Comparison of ENCODE assay signal across 23 mouse cellular contexts in the genomic region with DNA sequence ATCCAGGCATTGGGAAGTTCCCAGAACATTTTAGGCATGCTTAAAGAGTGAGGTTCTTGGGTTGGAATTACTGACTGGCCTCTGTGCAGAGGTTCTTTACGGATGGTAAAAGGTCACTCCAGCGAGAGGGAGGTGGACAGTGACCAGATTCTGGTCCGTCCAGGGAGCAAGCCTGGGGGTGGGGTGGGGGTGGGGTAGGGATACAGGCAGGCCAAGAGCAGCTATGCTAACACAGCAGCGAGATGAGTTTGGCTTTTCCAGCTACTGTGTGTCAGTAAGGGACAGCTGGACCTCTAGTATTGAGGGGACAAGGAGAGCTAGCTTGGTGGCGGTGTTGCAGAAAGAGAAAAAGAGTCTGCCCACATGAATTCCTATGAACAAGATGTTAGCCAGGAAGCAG.
DNase-seq lines count a peak whose midpoint lies in the region; ATAC-seq and TF ChIP-seq lines count a peak whose summit lies in the region.
"Had no signal": no experiment of that assay in that cellular context is flagged by ENCODE, and none has a peak within 500 bp of the region (broad histone marks: within the 10 kb centered on the region; RNA-seq: fewer than 3 reads in every experiment).

No protein-coding gene starts in this region.

- 64% methylated on average over 5 of the region's 5 CpGs for WGBS in forebrain, embryonic 10.5 days
- WGBS in forebrain, postnatal 0 days = 68% methylated on average over 5 of the region's 5 CpGs
- WGBS in heart, embryonic 13.5 days = 52% methylated on average over 5 of the region's 5 CpGs
- 48% methylated on average over 5 of the region's 5 CpGs for WGBS in stomach, postnatal 0 days

- no peak for ATAC-seq in forebrain, postnatal 0 days
- ATAC-seq in heart, embryonic 13.5 days (ENCODE audit: extremely low read depth, insufficient number of reproducible peaks, low FRiP score, low TSS enrichment) = no peak
- ATAC-seq in stomach, postnatal 0 days (ENCODE audit: low FRiP score, low TSS enrichment) = no peak
- ATAC-seq: CD4-positive, CD25-positive, alpha-beta regulatory T cell, adult 4 months; forebrain, embryonic 13.5 days; inflammation-experienced regulatory T-cells, adult 6 months; midbrain, embryonic 13.5 days had no signal

- H3K4me1 ChIP-seq in forebrain, embryonic 10.5 days = peaks cover 38% of the 10 kb centered on the region
- peaks cover 7% of the 10 kb centered on the region; the same call in 1 of the 2 replicates for H3K4me1 ChIP-seq in forebrain, postnatal 0 days (ENCODE audit: insufficient read depth)
- peaks cover 45% of the 10 kb centered on the region for H3K4me1 ChIP-seq in heart, embryonic 13.5 days
- H3K4me1 ChIP-seq in stomach, postnatal 0 days (replicated peaks; ENCODE audit: control insufficient read depth, insufficient read depth) = peaks cover 7% of the 10 kb centered on the region

- intact Hi-C loops in heart, postnatal 10 days (cut with DNase I) = no loop called here
- intact Hi-C loops in left cerebral cortex, adult 2 months (cut with DNase I) = no loop called here

- no peak overlapping the region for H3K4me2 ChIP-seq in forebrain, postnatal 0 days (ENCODE audit: low read depth)
- H3K4me2 ChIP-seq in heart, embryonic 13.5 days = no peak overlapping the region
- no peak overlapping the region for H3K4me2 ChIP-seq in stomach, postnatal 0 days (replicated peaks; ENCODE audit: low read depth)
- H3K4me2 ChIP-seq: forebrain, embryonic 13.5 days; kidney, embryonic 15.5 days; midbrain, embryonic 13.5 days; neural tube, embryonic 13.5 days had no signal

- TF ChIP-seq EP300 in stomach, postnatal 0 days (optimal IDR thresholded peaks at IDR 0.05) = no peak

- DNase-seq in forebrain, embryonic 10.5 days (ENCODE audit: extremely low spot score, low spot score) = no peak
- no peak for DNase-seq in forebrain, postnatal 0 days
- DNase-seq in heart, postnatal 10 days = no peak
- no peak for DNase-seq in left cerebral cortex, adult 2 months (ENCODE audit: extremely low spot score in 1 of 2, low spot score in 2 of 2)
- no peak for DNase-seq in left cerebral cortex, adult 8-10 months (ENCODE audit: low spot score in 2 of 2)
- DNase-seq in stomach, postnatal 0 days (ENCODE audit: low spot score) = no peak
- DNase-seq in kidney, adult 18-20 months = no peak
- DNase-seq: adrenal gland, postnatal 25 days; cerebellum, adult 11-12 months; cerebellum, postnatal 36 days; lung, adult 18-20 months; lung, postnatal 14 days; spleen, adult 18-20 months; thymus, adult 18-20 months; thymus, postnatal 4 days had no signal

- no peaks in the 10 kb centered on the region for H3K27me3 ChIP-seq in forebrain, embryonic 10.5 days (ENCODE audit: poor library complexity, severe bottlenecking)
- H3K27me3 ChIP-seq in forebrain, postnatal 0 days (ENCODE audit: insufficient read depth, low read length) = no peaks in the 10 kb centered on the region
- no peaks in the 10 kb centered on the region for H3K27me3 ChIP-seq in heart, embryonic 13.5 days (replicated peaks)
- H3K27me3 ChIP-seq in stomach, postnatal 0 days (ENCODE audit: control insufficient read depth, insufficient read depth, low read length) = no peaks in the 10 kb centered on the region
- H3K27me3 ChIP-seq: forebrain, embryonic 13.5 days; kidney, embryonic 15.5 days; midbrain, embryonic 13.5 days; neural tube, embryonic 13.5 days had no signal

- no peak for TF ChIP-seq CTCF in forebrain, postnatal 0 days (IDR thresholded peaks at IDR 0.05; ENCODE audit: low read depth)
- TF ChIP-seq CTCF in left cerebral cortex, adult 2 months (IDR thresholded peaks at IDR 0.05) = no peak
- no peak for TF ChIP-seq CTCF in stomach, postnatal 0 days (IDR thresholded peaks at IDR 0.05; ENCODE audit: low read depth)

- H3K4me3 ChIP-seq in forebrain, embryonic 10.5 days = no peak overlapping the region
- no peak overlapping the region for H3K4me3 ChIP-seq in forebrain, postnatal 0 days (ENCODE audit: low read depth, low read length)
- H3K4me3 ChIP-seq in heart, embryonic 13.5 days = no peak overlapping the region
- no peak overlapping the region for H3K4me3 ChIP-seq in left cerebral cortex, adult 2 months
- no peak overlapping the region for H3K4me3 ChIP-seq in stomach, postnatal 0 days (ENCODE audit: low read depth, low read length)
- H3K4me3 ChIP-seq: forebrain, embryonic 13.5 days; kidney, embryonic 15.5 days; midbrain, embryonic 13.5 days; neural tube, embryonic 13.5 days had no signal

- H3K9me3 ChIP-seq in forebrain, embryonic 10.5 days = no peaks in the 10 kb centered on the region
- no peaks in the 10 kb centered on the region for H3K9me3 ChIP-seq in forebrain, postnatal 0 days (ENCODE audit: low read length)
- no peaks in the 10 kb centered on the region for H3K9me3 ChIP-seq in heart, embryonic 13.5 days
- no peaks in the 10 kb centered on the region for H3K9me3 ChIP-seq in stomach, postnatal 0 days (ENCODE audit: control insufficient read depth, low read length)
- H3K9me3 ChIP-seq: forebrain, embryonic 13.5 days; kidney, embryonic 15.5 days; midbrain, embryonic 13.5 days; neural tube, embryonic 13.5 days had no signal

- no peak overlapping the region for H3K9ac ChIP-seq in forebrain, postnatal 0 days
- H3K9ac ChIP-seq in heart, embryonic 13.5 days = no peak overlapping the region
- H3K9ac ChIP-seq in stomach, postnatal 0 days (ENCODE audit: low read length) = no peak overlapping the region
- H3K9ac ChIP-seq: forebrain, embryonic 13.5 days; kidney, embryonic 15.5 days; midbrain, embryonic 13.5 days; neural tube, embryonic 13.5 days had no signal

- H3K36me3 ChIP-seq in forebrain, embryonic 10.5 days (replicated peaks) = 0 out of 2 replicates have a peak, but pooled peaks cover 4% of the 10 kb centered on the region
- H3K36me3 ChIP-seq in forebrain, postnatal 0 days (ENCODE audit: insufficient read depth) = no peaks in the 10 kb centered on the region
- peaks cover 42% of the 10 kb centered on the region for H3K36me3 ChIP-seq in heart, embryonic 13.5 days
- peaks cover 9% of the 10 kb centered on the region; the same call in 1 of the 2 replicates for H3K36me3 ChIP-seq in stomach, postnatal 0 days (ENCODE audit: control insufficient read depth, insufficient read depth, low read length)
- H3K36me3 ChIP-seq: G1E; midbrain, embryonic 13.5 days; neural tube, embryonic 13.5 days had no signal

- 0 out of 2 replicates have a peak overlapping the region, but pooled peaks have one; percentile 40 for H3K27ac ChIP-seq in forebrain, embryonic 10.5 days
- no peak overlapping the region for H3K27ac ChIP-seq in forebrain, postnatal 0 days (ENCODE audit: low read depth, low read length)
- peak overlapping the region; percentile 53 for H3K27ac ChIP-seq in heart, embryonic 13.5 days (replicated peaks)
- peak overlapping the region; percentile 32; the same call in 1 of the 2 replicates for H3K27ac ChIP-seq in left cerebral cortex, adult 2 months
- H3K27ac ChIP-seq in stomach, postnatal 0 days (replicated peaks) = peak overlapping the region; percentile 49; the same call in 1 of the 2 replicates
- H3K27ac ChIP-seq: forebrain, embryonic 13.5 days; kidney, embryonic 15.5 days; midbrain, embryonic 13.5 days; neural tube, embryonic 13.5 days had no signal
